ENCODE assay signal across 20 mouse cellular contexts in the genomic region with DNA sequence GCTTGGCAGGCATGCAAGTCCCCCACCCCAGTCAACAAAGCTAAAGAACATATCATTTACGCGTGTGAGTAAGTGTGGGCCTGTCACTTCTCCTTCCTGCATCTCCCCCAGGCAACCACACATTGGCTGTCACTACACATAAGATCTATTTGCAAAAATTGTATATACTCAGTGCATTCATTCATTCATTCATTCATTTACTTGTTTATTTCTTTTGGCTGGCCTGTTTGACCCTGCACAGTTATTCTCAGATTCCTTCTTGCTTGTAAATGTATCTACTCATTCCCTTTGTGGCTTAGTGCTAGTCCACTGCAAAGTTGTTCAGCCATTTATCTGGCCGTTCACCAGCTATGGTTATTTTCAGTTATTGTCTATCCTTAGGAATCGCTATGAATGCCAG.
"Had no signal": no experiment of that assay in that cellular context is flagged by ENCODE, and none has a peak within 500 bp of the region (broad histone marks: within the 10 kb centered on the region; RNA-seq: fewer than 3 reads in every experiment).

No protein-coding gene starts in this region.

- H3K4me2 ChIP-seq: limb, embryonic 12.5 days; limb, embryonic 15.5 days; lung, embryonic 15.5 days; midbrain, embryonic 13.5 days; neural tube, embryonic 13.5 days; stomach, embryonic 15.5 days had no signal

- H3K4me3 ChIP-seq: limb, embryonic 12.5 days; limb, embryonic 15.5 days; lung, embryonic 15.5 days; midbrain, embryonic 10.5 days; midbrain, embryonic 13.5 days; myocyte; neural tube, embryonic 13.5 days; stomach, embryonic 15.5 days had no signal

- H3K27me3 ChIP-seq: limb, embryonic 12.5 days; limb, embryonic 15.5 days; lung, embryonic 15.5 days; midbrain, embryonic 13.5 days; neural tube, embryonic 13.5 days; stomach, embryonic 15.5 days had no signal

- H3K9ac ChIP-seq: limb, embryonic 12.5 days; limb, embryonic 15.5 days; liver, embryonic 14.5 days; lung, embryonic 15.5 days; midbrain, embryonic 13.5 days; neural tube, embryonic 13.5 days; stomach, embryonic 15.5 days had no signal

- ATAC-seq: midbrain, embryonic 13.5 days; midbrain, embryonic 16.5 days had no signal

- H3K36me3 ChIP-seq: limb, embryonic 15.5 days; lung, embryonic 15.5 days; midbrain, embryonic 10.5 days; midbrain, embryonic 13.5 days; neural tube, embryonic 13.5 days; stomach, embryonic 15.5 days had no signal

- H3K27ac ChIP-seq: liver, embryonic 14.5 days; lung, embryonic 15.5 days; midbrain, embryonic 10.5 days; midbrain, embryonic 13.5 days; neural tube, embryonic 13.5 days; stomach, embryonic 15.5 days had no signal

- DNase-seq: kidney, adult 2 months; kidney, postnatal 25 days; left cerebral cortex, postnatal 4 days; lung, adult 18-20 months; lung, postnatal 10 days; retina, postnatal 1 day; right cerebral cortex, postnatal 25 days; spleen, adult 18-20 months; thymus, postnatal 25 days had no signal

- H3K9me3 ChIP-seq: limb, embryonic 12.5 days; limb, embryonic 15.5 days; lung, embryonic 15.5 days; megakaryocyte, embryonic 14.5 days; midbrain, embryonic 10.5 days; midbrain, embryonic 13.5 days; neural tube, embryonic 13.5 days; stomach, embryonic 15.5 days had no signal
